Comparison of ENCODE assay signal across 8 mouse cellular contexts in the genomic region with DNA sequence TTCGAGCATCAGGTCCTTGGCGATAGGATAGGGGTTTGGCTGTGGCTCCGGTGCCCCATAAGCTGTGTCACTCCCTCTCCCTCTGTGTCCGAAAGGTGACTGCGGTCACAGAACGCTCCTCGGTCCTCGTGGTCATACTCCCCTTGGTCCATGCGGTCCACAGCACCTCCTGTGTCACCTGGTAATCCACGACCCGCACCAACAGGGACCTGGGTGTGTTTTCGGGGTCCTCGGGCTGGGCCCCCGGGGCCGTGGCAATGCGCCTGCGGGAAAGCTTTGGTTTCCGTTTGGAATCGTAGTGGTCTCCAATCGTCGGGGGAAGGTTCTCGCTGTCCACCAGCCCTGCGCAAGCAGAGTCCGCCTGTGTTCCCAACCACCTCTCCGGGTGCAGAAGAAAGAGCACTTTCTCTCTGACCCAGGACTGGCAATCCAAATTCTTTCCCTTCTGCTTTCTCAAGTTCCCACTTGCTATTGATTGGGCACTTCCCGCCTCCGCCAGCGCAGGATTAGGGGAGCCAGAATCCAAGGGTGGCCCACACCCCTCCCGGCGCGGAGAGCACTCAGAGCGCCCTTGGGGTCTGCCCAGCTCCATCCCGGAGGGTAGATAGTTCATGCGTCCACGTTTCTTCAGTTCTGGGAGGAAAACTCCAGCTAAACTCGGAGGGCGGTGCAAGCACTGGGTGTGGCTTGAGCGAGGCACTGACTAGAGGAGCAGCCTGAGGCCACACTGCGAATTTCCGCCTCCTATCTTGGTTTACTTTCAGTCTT. TPM values are rescaled to one million over a fixed set of nuclear protein-coding genes. Genes with fewer than 3 reads are reported as not detected.
DNase-seq lines count a peak whose midpoint lies in the region; ATAC-seq and TF ChIP-seq lines count a peak whose summit lies in the region.

A gene (minus strand): TSS at position 636 of the 768 bp plus-strand sequence.

- peak within 1 kb of the TSS; percentile 71 for H3K9ac ChIP-seq in ES-Bruce4 (ENCODE audit: low read depth, poor library complexity, severe bottlenecking)
- H3K9ac ChIP-seq in heart, embryonic 15.5 days: peak within 1 kb of the TSS; percentile 77
- peak within 1 kb of the TSS; percentile 64 for H3K9ac ChIP-seq in kidney, postnatal 0 days (ENCODE audit: low read depth, low read length)

- H3K36me3 ChIP-seq in ES-Bruce4 (ENCODE audit: control insufficient read depth, insufficient read depth, low read length, poor library complexity, severe bottlenecking): no peaks in the 10 kb centered on the region
- no peaks in the 10 kb centered on the region for H3K36me3 ChIP-seq in heart, embryonic 15.5 days
- H3K36me3 ChIP-seq in kidney, postnatal 0 days (ENCODE audit: insufficient read depth, low read length): no peaks in the 10 kb centered on the region

- H3K4me3 ChIP-seq in ES-Bruce4 (ENCODE audit: low read depth, low read length): peak within 1 kb of the TSS; percentile 69
- H3K4me3 ChIP-seq in heart, embryonic 15.5 days: peak within 1 kb of the TSS; percentile 82
- peak within 1 kb of the TSS; percentile 60 for H3K4me3 ChIP-seq in kidney, postnatal 0 days (replicated peaks; ENCODE audit: low read depth, low read length)

- H3K27ac ChIP-seq in ES-Bruce4 (ENCODE audit: insufficient read depth, low read length): 0 out of 2 replicates have a peak within 1 kb of the TSS, but pooled peaks have one; percentile 7
- H3K27ac ChIP-seq in heart, embryonic 15.5 days: peak within 1 kb of the TSS; percentile 86
- H3K27ac ChIP-seq in kidney, postnatal 0 days: peak within 1 kb of the TSS; percentile 42; the same call in 1 of the 2 replicates

- no peak for TF ChIP-seq CTCF in ES-Bruce4 (IDR thresholded peaks at IDR 0.05; ENCODE audit: low read depth, low read length)
- no peak for TF ChIP-seq CTCF in kidney, postnatal 0 days (IDR thresholded peaks at IDR 0.05; ENCODE audit: low read depth)

- H3K27me3 ChIP-seq in ES-Bruce4 (ENCODE audit: control insufficient read depth, insufficient read depth, low read length, poor library complexity, severe bottlenecking): no peaks in the 10 kb centered on the region
- no peaks in the 10 kb centered on the region for H3K27me3 ChIP-seq in heart, embryonic 15.5 days
- no peaks in the 10 kb centered on the region for H3K27me3 ChIP-seq in kidney, postnatal 0 days (ENCODE audit: insufficient read depth, low read length)

- TF ChIP-seq POLR2A in ES-Bruce4 (IDR thresholded peaks at IDR 0.05; ENCODE audit: insufficient read depth, low read length): no peak

- H3K9me3 ChIP-seq in ES-Bruce4 (replicated peaks; ENCODE audit: control insufficient read depth, insufficient read depth, low read length, poor library complexity, severe bottlenecking): no peaks in the 10 kb centered on the region
- H3K9me3 ChIP-seq in heart, embryonic 15.5 days (replicated peaks): no peaks in the 10 kb centered on the region
- H3K9me3 ChIP-seq in kidney, postnatal 0 days (replicated peaks; ENCODE audit: low read length): no peaks in the 10 kb centered on the region

- peak; percentile 92 for ATAC-seq in erythroblast, adult 5-6 weeks (replicated peaks; ENCODE audit: low FRiP score, poor library complexity, severe bottlenecking)
- ATAC-seq in heart, embryonic 15.5 days (replicated peaks; ENCODE audit: insufficient number of reproducible peaks, insufficient read depth, low FRiP score, low read depth): peak; percentile 72
- peak; percentile 72; the same call in 1 of the 2 replicates for ATAC-seq in kidney, postnatal 0 days (replicated peaks; ENCODE audit: low FRiP score, low read depth)

- TF ChIP-seq EP300 in ES-Bruce4 (IDR thresholded peaks at IDR 0.05; ENCODE audit: insufficient read depth, low read depth, low read length): peak; percentile 39; the same call in 1 of the 2 replicates

- H3K4me2 ChIP-seq in heart, embryonic 15.5 days: peak within 1 kb of the TSS; percentile 80
- peak within 1 kb of the TSS; percentile 63 for H3K4me2 ChIP-seq in kidney, postnatal 0 days (ENCODE audit: low read length)

- under 1% methylated on average over 40 of the region's 40 CpGs for WGBS in heart, embryonic 15.5 days
- under 1% methylated on average over 40 of the region's 40 CpGs for WGBS in kidney, postnatal 0 days

- H3K4me1 ChIP-seq in ES-Bruce4 (ENCODE audit: control insufficient read depth, insufficient read depth, low read length): no peaks in the 10 kb centered on the region
- peaks cover 12% of the 10 kb centered on the region for H3K4me1 ChIP-seq in heart, embryonic 15.5 days (replicated peaks)
- H3K4me1 ChIP-seq in kidney, postnatal 0 days (replicated peaks; ENCODE audit: insufficient read depth, low read length): no peaks in the 10 kb centered on the region

- peak; percentile 43 to 44 for DNase-seq in adrenal gland, adult 18-20 months (ENCODE audit: low spot score in 2 of 2)
- peak; percentile 71 for DNase-seq in kidney, postnatal 0 days (ENCODE audit: low spot score)
- DNase-seq in lung, postnatal 4 days: peak; percentile 56 to 58
- DNase-seq in right cerebral cortex, postnatal 14 days: peak; percentile 5
- DNase-seq in layer of hippocampus, adult 9-10 months (ENCODE audit: low spot score): no peak

RNA-seq across cellular contexts. Expression of the gene that starts here (rescaled TPM):
- polyA plus RNA-seq in ES-Bruce4 (2011; ENCODE audit: insufficient read depth, insufficient read length, low read depth, missing spikeins): 6.8 and 8.5 TPM in 2 replicates
- 1 to 10 TPM in 1 of 2 experiments, under 1 TPM in 1; 0.90 to 1.2 TPM for total RNA-seq in adrenal gland, adult 18-20 months (2021)
- 0.84 and 2.3 TPM in 2 replicates for total RNA-seq in erythroblast, adult 5-6 weeks (2015; ENCODE audit: low replicate concordance)
- not detected in 2 replicates for total RNA-seq in erythroblast, adult 5-6 weeks (2017; ENCODE audit: low replicate concordance)
- polyA plus RNA-seq in heart, embryonic 15.5 days (2015; fragmentation: Nextera tagmentation; extraction: Ambion mirVana): 2.3 and 2.5 TPM in 2 replicates
- 3.7 and 3.8 TPM in 2 replicates for polyA plus RNA-seq in kidney, postnatal 0 days (2015; fragmentation: Nextera tagmentation; extraction: Ambion mirVana)

Comparison
In these comparisons a context has a peak if more than half of its experiments do, and no peak if none do; other contexts are left out.
1. H3K27ac ChIP-seq: peak in every context shown above with its lines; median percentile 86 in heart, embryonic 15.5 days; 42 in kidney, postnatal 0 days; 7 in ES-Bruce4.